Mouse (Mus musculus) embryonic facial prominence, embryonic 13.5 days (tissue): ENCODE results near the gene Slc6a9. TPM values are rescaled to one million over a fixed set of nuclear protein-coding genes. Genes with fewer than 3 reads are reported as not detected.

Experiments
- ATAC-seq: fragments of 200-750 bp; cut with Nextera tagmentation; 2 replicates; pipeline ENCODE4 v1.8.0; 2017; ENCODE audit warnings: low read depth; ENCODE audit not compliant: insufficient number of reproducible peaks, insufficient read depth, low FRiP score, low TSS enrichment
- H3K27ac ChIP-seq: fragments of 300-500 bp; sonication (generic); 2 replicates; pipeline ENCODE4 v1.5.1; 2015; ENCODE audit warnings: moderate library complexity, mild to moderate bottlenecking, inconsistent platforms
- H3K27me3 ChIP-seq: fragments of 300-500 bp; sonication (generic); 2 replicates; pipeline ENCODE4 v1.6.1; 2015; ENCODE audit warnings: mild to moderate bottlenecking, inconsistent platforms
- H3K36me3 ChIP-seq: fragments of 300-500 bp; sonication (generic); 2 replicates; pipeline ENCODE4 v1.6.1; 2015; ENCODE audit warnings: mild to moderate bottlenecking, inconsistent platforms
- H3K4me1 ChIP-seq: fragments of 300-500 bp; sonication (generic); 2 replicates; pipeline ENCODE4 v1.6.1; 2015; ENCODE audit warnings: inconsistent platforms
- H3K4me2 ChIP-seq: fragments of 300-500 bp; sonication (generic); 2 replicates; pipeline ENCODE4 v1.6.1; 2015; ENCODE audit warnings: moderate library complexity, mild to moderate bottlenecking, inconsistent platforms
- H3K4me3 ChIP-seq: fragments of 300-500 bp; sonication (generic); 2 replicates; pipeline ENCODE4 v1.5.1; 2015; ENCODE audit warnings: mild to moderate bottlenecking, inconsistent platforms
- H3K9ac ChIP-seq: fragments of 300-500 bp; sonication (generic); 2 replicates; pipeline ENCODE4 v1.6.1; 2015; ENCODE audit warnings: mild to moderate bottlenecking, inconsistent platforms
- H3K9me3 ChIP-seq: fragments of 300-500 bp; sonication (generic); 2 replicates; pipeline ENCODE4 v1.6.1; 2016; ENCODE audit warnings: inconsistent platforms
- WGBS: fragments of 180-500 bp; shearing (Covaris S2); methylation state at CpG from one replicate; pipeline ENCODE4 v1.1.7; 2015; ENCODE audit warnings: mixed read lengths; 5-methylcytosine and 5-hydroxymethylcytosine counted together
- polyA plus RNA-seq: library from polyadenylated mRNA; unstranded; fragments of >200 nt; fragmentation: Nextera tagmentation; extraction: Ambion mirVana; gene quantifications from 2 replicates; pipeline ENCODE4 v1.2.1, GENCODE M21; 2015

The Slc6a9 gene
- 12.7 and 12.9 TPM in 2 replicates for polyA plus RNA-seq

- peak within 1 kb of the TSS; percentile 83 for H3K4me2 ChIP-seq
- no peak for ATAC-seq
- H3K9ac ChIP-seq, result peak within 1 kb of the TSS; percentile 85
- peaks cover 29% of the 10 kb centered on the region for H3K4me1 ChIP-seq
- peak within 1 kb of the TSS; percentile 87 for H3K4me3 ChIP-seq
- H3K27ac ChIP-seq, result peak within 1 kb of the TSS; percentile 92
- no peaks in the 10 kb centered on the region for H3K9me3 ChIP-seq
- H3K27me3 ChIP-seq, result peaks cover 3% of the 10 kb centered on the region; the same call in 1 of the 2 replicates
- no peaks in the 10 kb centered on the region for H3K36me3 ChIP-seq
- 26% methylated on average over 3 of the region's 3 CpGs for WGBS
Observed at GRCm38 (mm10) chr4:117834457-117834844, at the start of gene Slc6a9. Slc6a9 (plus strand) TSS chr4:117834506.

DNA sequence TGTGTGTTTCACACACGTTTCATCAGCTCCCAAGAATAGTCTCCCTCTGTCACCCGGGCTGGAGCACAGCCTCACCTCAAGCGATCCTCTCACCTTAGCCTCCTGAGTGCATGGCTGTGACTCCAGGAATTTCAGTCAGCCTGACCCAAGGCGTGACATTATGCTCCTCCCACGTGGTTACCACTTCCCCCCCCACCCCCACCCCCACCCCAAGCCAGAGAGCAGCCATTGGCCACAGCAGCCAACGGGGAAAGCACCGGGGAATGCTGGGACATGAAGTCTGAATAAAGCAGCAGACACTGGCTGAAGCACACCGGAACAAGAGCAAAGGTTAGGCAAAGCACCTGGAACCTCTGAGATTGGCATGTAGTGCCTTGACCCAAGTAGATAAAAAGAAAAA is 47.3 kb upstream of the Slc6a9 start:
- Histone ChIP-seq H3K9ac (no peak overlapping the region), H3K4me3 (peak overlapping the region; percentile 15), H3K27ac (no peak overlapping the region), H3K4me1 (no peaks in the 10 kb centered on the region), H3K9me3 (no peaks in the 10 kb centered on the region), H3K36me3 (no peaks in the 10 kb centered on the region), H3K4me2 (peak overlapping the region; percentile 31), H3K27me3 (no peaks in the 10 kb centered on the region)
- WGBS, result 27% methylated on average over 8 of the region's 8 CpGs
- no peak for ATAC-seq

DNA sequence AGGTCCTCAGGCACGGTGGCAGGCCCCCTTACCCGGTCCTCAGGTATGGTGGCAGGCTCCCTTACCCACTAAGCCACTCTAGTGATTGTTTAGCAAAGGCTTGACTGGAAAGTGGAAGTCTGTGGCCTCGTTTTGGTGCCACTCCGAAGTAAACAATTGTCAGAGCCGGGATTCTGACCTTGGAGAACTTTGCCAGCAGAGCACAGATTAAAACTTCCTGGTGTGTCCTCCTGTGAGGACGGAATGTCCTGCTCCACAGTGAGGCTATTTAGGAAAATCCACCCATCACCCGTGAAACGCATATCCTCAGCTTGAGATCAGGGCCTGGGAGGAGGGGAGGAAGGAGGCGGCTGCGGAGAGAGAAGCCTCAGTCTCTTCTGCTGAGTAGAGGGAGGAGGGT is 46.0 kb upstream of the Slc6a9 start:
- Histone ChIP-seq H3K4me3 (no peak overlapping the region), H3K4me1 (no peaks in the 10 kb centered on the region), H3K9ac (no peak overlapping the region), H3K4me2 (no peak overlapping the region), H3K27ac (no peak overlapping the region), H3K27me3 (no peaks in the 10 kb centered on the region), H3K9me3 (no peaks in the 10 kb centered on the region), H3K36me3 (no peaks in the 10 kb centered on the region)
- 62% methylated on average over 10 of the region's 10 CpGs for WGBS
- ATAC-seq, result no peak

DNA sequence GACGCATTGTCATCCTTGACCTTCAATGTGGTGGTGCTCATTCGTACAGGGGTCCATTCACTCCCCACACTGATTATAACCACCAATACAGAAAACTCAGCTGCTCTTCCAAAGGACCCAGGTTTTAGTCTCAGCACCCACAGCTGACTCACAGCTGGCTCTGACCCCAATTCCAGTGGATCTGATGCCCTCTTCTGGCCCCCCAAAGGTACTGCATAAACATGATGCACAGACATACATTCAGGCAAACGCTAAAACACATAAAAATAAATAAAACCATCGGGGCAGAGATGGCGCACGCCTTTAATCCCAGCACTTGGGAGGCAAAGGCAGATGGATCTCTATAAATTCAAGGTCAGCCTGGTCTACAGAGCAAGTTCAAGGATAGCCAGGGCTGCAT is 34.4 kb upstream of the Slc6a9 start:
- ATAC-seq, result no peak
- H3K27me3 ChIP-seq, result no peaks in the 10 kb centered on the region
- H3K4me2 ChIP-seq, result no peak overlapping the region
- no peak overlapping the region for H3K9ac ChIP-seq
- 84% methylated on average over 6 of the region's 6 CpGs for WGBS
- no peaks in the 10 kb centered on the region for H3K36me3 ChIP-seq
- no peak overlapping the region for H3K27ac ChIP-seq
- H3K4me1 ChIP-seq, result no peaks in the 10 kb centered on the region
- H3K9me3 ChIP-seq, result no peaks in the 10 kb centered on the region
- no peak overlapping the region for H3K4me3 ChIP-seq

DNA sequence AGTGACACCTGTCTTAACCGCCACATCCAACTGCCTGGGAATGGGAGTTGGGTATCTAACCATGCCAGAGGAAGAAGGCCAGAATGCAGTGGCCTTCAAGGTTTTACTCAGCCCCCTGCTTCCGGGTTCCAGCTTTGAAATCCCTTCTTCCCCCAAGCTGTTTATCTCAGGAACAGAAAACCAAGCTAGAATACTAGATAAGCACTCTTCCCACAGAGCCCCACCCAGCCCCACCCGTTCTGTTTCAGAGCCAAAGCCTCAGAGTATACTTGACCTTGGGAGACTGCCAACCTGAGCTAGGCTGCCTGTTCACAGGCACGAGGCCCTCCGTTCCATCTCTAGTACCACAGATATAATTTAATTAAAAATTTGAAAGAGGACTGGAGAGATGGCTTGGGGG is 27.3 kb upstream of the Slc6a9 start:
- no peaks in the 10 kb centered on the region for H3K27me3 ChIP-seq
- 71% methylated on average over 5 of the region's 5 CpGs for WGBS
- no peaks in the 10 kb centered on the region for H3K36me3 ChIP-seq
- no peak overlapping the region for H3K9ac ChIP-seq
- ATAC-seq, result no peak
- H3K9me3 ChIP-seq, result no peaks in the 10 kb centered on the region
- no peak overlapping the region for H3K4me2 ChIP-seq
- no peaks in the 10 kb centered on the region for H3K4me1 ChIP-seq
- no peak overlapping the region for H3K27ac ChIP-seq
- H3K4me3 ChIP-seq, result no peak overlapping the region

DNA sequence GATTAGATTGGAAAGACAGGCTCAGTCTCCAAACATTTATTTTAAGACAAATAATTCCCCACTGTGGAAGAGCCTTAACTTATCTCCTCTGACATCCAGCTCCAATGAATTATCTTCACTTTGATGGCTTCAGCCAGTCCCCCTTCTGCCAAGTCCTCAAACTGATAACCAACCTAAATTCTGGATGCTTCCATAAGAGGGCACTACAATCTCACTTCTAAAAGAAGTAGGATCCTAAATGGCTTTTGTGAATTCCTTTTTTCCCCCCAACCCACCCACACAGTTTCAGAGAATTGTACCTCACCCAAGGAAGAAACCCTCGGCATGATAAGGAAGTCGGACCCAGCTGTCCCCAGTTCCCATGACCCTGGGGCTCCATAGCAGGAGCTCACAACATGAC is 23.4 kb upstream of the Slc6a9 start:
- no peak for ATAC-seq
- no peak overlapping the region for H3K9ac ChIP-seq
- 60% methylated on average over 2 of the region's 2 CpGs for WGBS

DNA sequence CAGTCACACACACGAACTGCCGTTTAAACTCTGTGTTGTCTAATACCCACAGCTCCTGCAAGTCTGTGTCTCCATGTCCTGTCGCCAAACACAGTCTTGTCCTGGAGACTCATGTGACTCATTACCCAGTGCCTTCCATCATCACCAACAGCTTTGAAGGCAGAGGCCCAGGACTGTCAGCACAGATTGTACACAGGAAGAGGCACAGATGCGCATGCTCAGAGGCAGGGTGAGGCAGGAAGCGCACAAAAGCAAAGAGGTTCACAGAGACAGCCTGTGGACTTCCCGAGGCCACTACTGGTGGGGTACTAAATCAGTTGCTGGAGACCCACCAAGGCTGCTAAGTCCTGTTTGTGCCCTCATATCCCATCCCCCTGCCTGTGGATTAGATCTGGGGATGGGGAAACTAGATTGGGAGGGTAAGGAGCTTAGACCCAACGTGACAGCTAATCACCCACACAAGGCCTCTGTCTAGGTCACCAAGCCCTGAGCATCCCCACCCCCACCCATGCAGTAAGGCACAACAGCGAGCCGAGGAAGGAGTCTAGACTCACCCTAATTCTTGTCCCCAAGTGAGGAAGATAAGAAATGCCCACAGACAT is 20.6 kb upstream of the Slc6a9 start:
- Histone ChIP-seq H3K4me3 (no peak overlapping the region), H3K4me2 (no peak overlapping the region), H3K9ac (no peak overlapping the region), H3K27me3 (no peaks in the 10 kb centered on the region), H3K4me1 (no peaks in the 10 kb centered on the region), H3K27ac (no peak overlapping the region), H3K9me3 (no peaks in the 10 kb centered on the region), H3K36me3 (no peaks in the 10 kb centered on the region)
- 68% methylated on average over 9 of the region's 9 CpGs for WGBS
- no peak for ATAC-seq

More for the DNA sequence above, 23.4 kb upstream of the Slc6a9 start:
- Histone ChIP-seq H3K36me3 (no peaks in the 10 kb centered on the region), H3K27ac (no peak overlapping the region), H3K27me3 (no peaks in the 10 kb centered on the region), H3K4me2 (no peak overlapping the region), H3K4me1 (no peaks in the 10 kb centered on the region), H3K9me3 (no peaks in the 10 kb centered on the region), H3K4me3 (no peak overlapping the region)

GRCm38 (mm10) chr4:117814333-117814732 is 20.0 kb upstream of the Slc6a9 start:
- H3K4me3 ChIP-seq, result no peak overlapping the region
- no peaks in the 10 kb centered on the region for H3K4me1 ChIP-seq
- no peaks in the 10 kb centered on the region for H3K36me3 ChIP-seq
- no peaks in the 10 kb centered on the region for H3K9me3 ChIP-seq
- no peak overlapping the region for H3K4me2 ChIP-seq
- WGBS, result 61% methylated on average over 4 of the region's 4 CpGs
- no peak for ATAC-seq
- no peak overlapping the region for H3K27ac ChIP-seq
- no peak overlapping the region for H3K9ac ChIP-seq
- H3K27me3 ChIP-seq, result no peaks in the 10 kb centered on the region

DNA sequence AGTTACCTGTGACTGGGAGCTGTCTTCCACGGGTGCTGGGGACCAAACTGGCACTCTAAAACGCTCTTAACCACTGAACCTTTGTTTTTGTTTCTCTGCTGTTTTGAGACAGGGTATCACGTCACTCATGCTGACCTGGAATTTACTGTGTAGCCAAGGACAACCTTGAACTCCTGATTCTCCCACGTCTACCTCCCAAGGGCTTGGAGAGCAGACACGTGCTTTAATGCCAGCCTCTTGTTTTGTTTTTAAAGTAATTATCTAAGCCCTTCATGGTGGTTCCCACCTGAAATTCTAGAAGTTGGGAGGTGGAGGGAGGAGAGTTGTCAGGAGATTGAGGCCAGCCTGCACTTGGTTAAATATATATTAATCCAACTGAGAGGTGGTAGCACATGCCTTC is 17.5 kb upstream of the Slc6a9 start:
- no peak overlapping the region for H3K4me2 ChIP-seq
- H3K27me3 ChIP-seq, result no peaks in the 10 kb centered on the region
- WGBS, result 60% methylated on average over 5 of the region's 5 CpGs
- H3K36me3 ChIP-seq, result no peaks in the 10 kb centered on the region
- H3K9me3 ChIP-seq, result no peaks in the 10 kb centered on the region
- no peak overlapping the region for H3K27ac ChIP-seq
- no peak overlapping the region for H3K9ac ChIP-seq
- ATAC-seq, result no peak
- H3K4me1 ChIP-seq, result no peaks in the 10 kb centered on the region
- H3K4me3 ChIP-seq, result no peak overlapping the region

GRCm38 (mm10) chr4:117818032-117818431 is 16.3 kb upstream of the Slc6a9 start:
- H3K4me2 ChIP-seq, result no peak overlapping the region
- 92% methylated on average over 10 of the region's 10 CpGs for WGBS
- H3K9ac ChIP-seq, result no peak overlapping the region
- H3K27me3 ChIP-seq, result no peaks in the 10 kb centered on the region
- H3K36me3 ChIP-seq, result no peaks in the 10 kb centered on the region
- H3K4me3 ChIP-seq, result no peak overlapping the region
- no peaks in the 10 kb centered on the region for H3K9me3 ChIP-seq
- no peaks in the 10 kb centered on the region for H3K4me1 ChIP-seq
- no peak overlapping the region for H3K27ac ChIP-seq
- ATAC-seq, result no peak

DNA sequence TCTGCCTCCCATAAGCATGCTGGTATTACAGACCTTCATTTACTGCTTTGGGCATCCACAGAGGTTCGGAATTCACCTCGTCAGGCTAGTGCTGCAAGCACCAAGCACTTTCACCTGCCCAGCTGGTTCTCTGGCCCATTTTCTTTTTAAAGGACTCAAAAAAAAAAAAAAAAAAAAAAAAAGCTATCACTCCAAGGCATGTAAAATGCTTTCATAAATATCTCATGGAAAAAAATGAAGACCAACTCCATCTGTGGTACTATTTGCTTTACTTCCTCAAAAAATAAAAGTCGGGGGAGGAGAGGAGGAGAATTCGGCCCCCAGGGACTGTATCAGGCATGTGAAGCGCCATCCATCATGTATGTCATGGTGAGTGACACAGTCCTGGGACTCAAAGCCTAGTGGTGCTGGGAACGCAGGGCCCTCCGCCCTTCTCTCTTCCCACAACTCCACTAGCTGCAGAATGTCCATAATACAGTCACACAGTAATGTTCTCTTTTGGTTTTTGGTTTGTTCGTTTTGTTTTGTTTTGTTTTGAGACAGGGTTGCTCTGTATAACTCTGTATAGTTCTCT is 5.6 kb upstream of the Slc6a9 start:
- ATAC-seq, result no peak
- Histone ChIP-seq H3K36me3 (no peaks in the 10 kb centered on the region), H3K9ac (no peak overlapping the region), H3K27me3 (peaks cover 3% of the 10 kb centered on the region; the same call in 1 of the 2 replicates), H3K4me2 (no peak overlapping the region), H3K27ac (no peak overlapping the region), H3K9me3 (no peaks in the 10 kb centered on the region), H3K4me1 (peaks cover 9% of the 10 kb centered on the region), H3K4me3 (no peak overlapping the region)
- 65% methylated on average over 8 of the region's 8 CpGs for WGBS

GRCm38 (mm10) chr4:117829260-117830123 is 4.8 kb upstream of the Slc6a9 start:
- no peaks in the 10 kb centered on the region for H3K36me3 ChIP-seq
- ATAC-seq, result no peak
- H3K27ac ChIP-seq, result no peak overlapping the region
- H3K4me3 ChIP-seq, result no peak overlapping the region
- H3K9me3 ChIP-seq, result no peaks in the 10 kb centered on the region
- H3K9ac ChIP-seq, result no peak overlapping the region
- H3K27me3 ChIP-seq, result peaks cover 3% of the 10 kb centered on the region; the same call in 1 of the 2 replicates
- peaks cover 14% of the 10 kb centered on the region for H3K4me1 ChIP-seq
- H3K4me2 ChIP-seq, result peak overlapping the region; percentile 32
- WGBS, result 9% methylated on average over 12 of the region's 12 CpGs
